Mouse (Mus musculus) heart, embryonic 11.5 days (tissue): Measurements from ENCODE around the gene Tspan11. TPM values are rescaled to one million over a fixed set of nuclear protein-coding genes. Genes with fewer than 3 reads are reported as not detected.
A peak's percentile ranks its signal among the peaks of the same experiment; 100 is the strongest.

ENCODE experiments used
- ATAC-seq: fragments of 200-750 bp; cut with Nextera tagmentation; replicated peaks from 2 replicates; pipeline ENCODE4 v1.8.0; 2017; ENCODE audit warnings: moderate library complexity; ENCODE audit not compliant: insufficient number of reproducible peaks, low FRiP score, low TSS enrichment
- H3K27ac ChIP-seq: fragments of 300-500 bp; sonication (generic); 2 replicates; pipeline ENCODE4 v1.5.1; 2014; ENCODE audit warnings: mild to moderate bottlenecking, low read depth, low read length
- H3K27me3 ChIP-seq: fragments of 300-500 bp; sonication (generic); 2 replicates; pipeline ENCODE4 v1.6.1; 2014; ENCODE audit warnings: mild to moderate bottlenecking, low read length, mixed read lengths; ENCODE audit not compliant: control insufficient read depth, insufficient read depth
- H3K36me3 ChIP-seq: fragments of 300-500 bp; sonication (generic); 2 replicates; pipeline ENCODE4 v1.6.1; 2014; ENCODE audit warnings: mild to moderate bottlenecking, low read length, moderate library complexity, mixed read lengths; ENCODE audit not compliant: control insufficient read depth, insufficient read depth
- H3K4me1 ChIP-seq: fragments of 300-500 bp; sonication (generic); 2 replicates; pipeline ENCODE4 v1.6.1; 2014; ENCODE audit warnings: low read length; ENCODE audit not compliant: control insufficient read depth, insufficient read depth
- H3K4me2 ChIP-seq: fragments of 300-500 bp; sonication (generic); 2 replicates; pipeline ENCODE4 v1.6.1; 2014; ENCODE audit warnings: mild to moderate bottlenecking, moderate library complexity
- H3K4me3 ChIP-seq: fragments of 300-500 bp; sonication (generic); 2 replicates; pipeline ENCODE4 v1.5.1; 2014; ENCODE audit warnings: low read depth, low read length
- H3K9ac ChIP-seq: fragments of 300-500 bp; sonication (generic); 2 replicates; pipeline ENCODE4 v1.6.1; 2014; ENCODE audit warnings: mild to moderate bottlenecking, low read depth, low read length, moderate library complexity
- H3K9me3 ChIP-seq: fragments of 300-500 bp; sonication (generic); replicated peaks from 2 replicates; pipeline ENCODE4 v1.6.1; 2016; ENCODE audit warnings: low read length; ENCODE audit not compliant: control insufficient read depth
- WGBS: fragments of 180-500 bp; shearing (Covaris S2); extraction: QIAGEN DNeasy Blood & Tissue Kit; methylation state at CpG from one replicate; pipeline ENCODE4 v1.1.7; 2014; ENCODE audit not compliant: insufficient replicate concordance; 5-methylcytosine and 5-hydroxymethylcytosine counted together
- polyA plus RNA-seq: library from polyadenylated mRNA; unstranded; fragments of >200 nt; fragmentation: Nextera tagmentation; extraction: Ambion mirVana; gene quantifications from 2 replicates; pipeline ENCODE4 v1.2.1, GENCODE M21; 2014

Tspan11 gene
- 2.0 and 2.9 TPM in 2 replicates for polyA plus RNA-seq

GRCm38 (mm10) chr6:127887511-127888421, at the start of gene Tspan11:
Tspan11 (plus strand) TSS chr6:127887589.
- H3K27me3 ChIP-seq = 0 out of 2 replicates have a peak, but pooled peaks cover 2% of the 10 kb centered on the region
- H3K4me3 ChIP-seq = peak within 1 kb of the TSS; percentile 54
- H3K36me3 ChIP-seq = no peaks in the 10 kb centered on the region
- peak; percentile 64 for ATAC-seq
- WGBS = 3% methylated on average over 32 of the region's 36 CpGs
- H3K9me3 ChIP-seq = no peaks in the 10 kb centered on the region
- no peak within 1 kb of the TSS for H3K27ac ChIP-seq
- peaks cover 7% of the 10 kb centered on the region for H3K4me1 ChIP-seq
- H3K9ac ChIP-seq = peak within 1 kb of the TSS; percentile 72
- peak within 1 kb of the TSS; percentile 94 for H3K4me2 ChIP-seq

- WGBS = 82% methylated on average over 4 of the region's 4 CpGs
- no peak for ATAC-seq
Observed at GRCm38 (mm10) chr6:127837910-127838309, 49.5 kb upstream of the Tspan11 start.

GRCm38 (mm10) chr6:127839538-127839937, 47.9 kb upstream of the Tspan11 start:
- H3K27me3 ChIP-seq = no peaks in the 10 kb centered on the region
- H3K4me3 ChIP-seq = no peak overlapping the region
- H3K27ac ChIP-seq = no peak overlapping the region
- H3K4me1 ChIP-seq = no peaks in the 10 kb centered on the region
- H3K9me3 ChIP-seq = no peaks in the 10 kb centered on the region
- WGBS = 84% methylated on average over 2 of the region's 2 CpGs
- no peaks in the 10 kb centered on the region for H3K36me3 ChIP-seq
- no peak for ATAC-seq
- no peak overlapping the region for H3K4me2 ChIP-seq
- no peak overlapping the region for H3K9ac ChIP-seq

More at GRCm38 (mm10) chr6:127837910-127838309, 49.5 kb upstream of the Tspan11 start:
- no peak overlapping the region for H3K4me3 ChIP-seq
- H3K9me3 ChIP-seq = no peaks in the 10 kb centered on the region
- H3K27ac ChIP-seq = no peak overlapping the region
- H3K4me1 ChIP-seq = no peaks in the 10 kb centered on the region
- no peaks in the 10 kb centered on the region for H3K36me3 ChIP-seq
- H3K27me3 ChIP-seq = no peaks in the 10 kb centered on the region
- no peak overlapping the region for H3K4me2 ChIP-seq
- no peak overlapping the region for H3K9ac ChIP-seq

- no peaks in the 10 kb centered on the region for H3K4me1 ChIP-seq
- H3K36me3 ChIP-seq = no peaks in the 10 kb centered on the region
- no peak for ATAC-seq
- no peak overlapping the region for H3K4me2 ChIP-seq
- no peak overlapping the region for H3K27ac ChIP-seq
- no peaks in the 10 kb centered on the region for H3K9me3 ChIP-seq
- 70% methylated on average over 7 of the region's 7 CpGs for WGBS
- no peaks in the 10 kb centered on the region for H3K27me3 ChIP-seq
- H3K4me3 ChIP-seq = no peak overlapping the region
- H3K9ac ChIP-seq = no peak overlapping the region
Observed at GRCm38 (mm10) chr6:127840171-127840570, 47.2 kb upstream of the Tspan11 start.

GRCm38 (mm10) chr6:127841326-127841725, 46.1 kb upstream of the Tspan11 start:
- no peak for ATAC-seq
- no peaks in the 10 kb centered on the region for H3K36me3 ChIP-seq
- no peaks in the 10 kb centered on the region for H3K27me3 ChIP-seq
- 55% methylated on average over 7 of the region's 7 CpGs for WGBS
- H3K4me3 ChIP-seq = no peak overlapping the region
- H3K27ac ChIP-seq = no peak overlapping the region
- no peak overlapping the region for H3K4me2 ChIP-seq
- no peak overlapping the region for H3K9ac ChIP-seq
- H3K4me1 ChIP-seq = no peaks in the 10 kb centered on the region
- H3K9me3 ChIP-seq = no peaks in the 10 kb centered on the region

- H3K9ac ChIP-seq = no peak overlapping the region
- no peak overlapping the region for H3K4me3 ChIP-seq
- H3K4me1 ChIP-seq = no peaks in the 10 kb centered on the region
- H3K36me3 ChIP-seq = no peaks in the 10 kb centered on the region
- WGBS = 64% methylated on average over 6 of the region's 6 CpGs
- no peak overlapping the region for H3K27ac ChIP-seq
- H3K27me3 ChIP-seq = no peaks in the 10 kb centered on the region
- H3K4me2 ChIP-seq = no peak overlapping the region
- ATAC-seq = no peak
- no peaks in the 10 kb centered on the region for H3K9me3 ChIP-seq
Observed at GRCm38 (mm10) chr6:127846521-127846920, 40.9 kb upstream of the Tspan11 start.

- Histone ChIP-seq H3K4me1 (0 out of 2 replicates have a peak, but pooled peaks cover 3% of the 10 kb centered on the region), H3K9me3 (no peaks in the 10 kb centered on the region), H3K4me3 (no peak overlapping the region), H3K27ac (no peak overlapping the region), H3K4me2 (no peak overlapping the region), H3K36me3 (no peaks in the 10 kb centered on the region), H3K9ac (no peak overlapping the region), H3K27me3 (no peaks in the 10 kb centered on the region)
- ATAC-seq = no peak
- 65% methylated on average over 6 of the region's 6 CpGs for WGBS
Observed at GRCm38 (mm10) chr6:127849496-127849895, 37.9 kb upstream of the Tspan11 start.

- no peaks in the 10 kb centered on the region for H3K27me3 ChIP-seq
- no peak for ATAC-seq
Observed at GRCm38 (mm10) chr6:127851611-127852010, 35.8 kb upstream of the Tspan11 start.

More at GRCm38 (mm10) chr6:127851611-127852010, 35.8 kb upstream of the Tspan11 start:
- 66% methylated on average over 4 of the region's 4 CpGs for WGBS
- H3K9me3 ChIP-seq = no peaks in the 10 kb centered on the region
- H3K36me3 ChIP-seq = no peaks in the 10 kb centered on the region
- H3K4me2 ChIP-seq = no peak overlapping the region
- H3K4me1 ChIP-seq = 0 out of 2 replicates have a peak, but pooled peaks cover 3% of the 10 kb centered on the region
- H3K9ac ChIP-seq = no peak overlapping the region
- no peak overlapping the region for H3K4me3 ChIP-seq
- no peak overlapping the region for H3K27ac ChIP-seq
